Mouse (Mus musculus) testis, postnatal 10 days (tissue): ENCODE measurements around the gene Rccd1.

Source experiments
- DNase-seq: peaks from one replicate; pipeline ENCODE4 v3.0.0; 2021; ENCODE audit warnings: low spot score

Rccd1 gene

DNA sequence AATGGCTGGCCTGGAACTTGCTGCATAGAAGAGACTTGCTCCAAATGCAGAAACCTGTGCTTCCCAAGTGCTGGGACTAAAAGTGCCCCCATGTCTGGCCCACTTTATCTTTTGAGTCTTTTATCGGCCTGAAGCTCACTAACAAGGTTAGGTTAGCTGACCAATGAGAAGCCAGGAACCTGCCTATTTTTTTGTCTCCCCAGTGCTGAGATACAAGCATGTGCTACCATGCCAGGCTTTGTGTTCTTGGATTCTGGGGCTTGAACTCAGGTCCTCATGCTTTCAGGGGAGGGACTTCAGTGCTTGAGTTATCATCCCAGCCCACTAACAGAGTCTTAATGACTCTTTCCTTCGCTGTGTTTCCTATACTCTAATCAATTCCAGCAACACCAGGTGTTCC lies 66.5 kb downstream of the Rccd1 start:
- no peak for DNase-seq

DNA sequence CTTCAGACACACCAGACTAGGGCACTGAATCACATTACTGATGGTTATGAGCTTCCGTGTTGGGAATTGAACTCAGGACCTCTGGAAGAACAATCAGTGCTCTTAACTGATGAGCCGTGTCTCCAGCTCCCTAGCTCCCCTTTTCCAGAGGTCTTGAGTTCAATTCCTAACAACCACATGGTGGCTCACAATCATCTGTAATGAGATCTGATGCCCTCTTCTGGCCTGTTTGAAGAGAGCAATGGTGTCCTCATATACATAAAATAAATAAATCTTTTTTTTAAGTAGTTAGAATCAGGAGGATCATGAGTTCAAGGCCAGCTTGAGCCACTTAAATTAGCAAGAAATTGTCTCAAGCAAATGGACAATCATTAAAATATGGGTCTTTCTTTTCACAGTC lies 68.3 kb downstream of the Rccd1 start:
- no peak for DNase-seq

DNA sequence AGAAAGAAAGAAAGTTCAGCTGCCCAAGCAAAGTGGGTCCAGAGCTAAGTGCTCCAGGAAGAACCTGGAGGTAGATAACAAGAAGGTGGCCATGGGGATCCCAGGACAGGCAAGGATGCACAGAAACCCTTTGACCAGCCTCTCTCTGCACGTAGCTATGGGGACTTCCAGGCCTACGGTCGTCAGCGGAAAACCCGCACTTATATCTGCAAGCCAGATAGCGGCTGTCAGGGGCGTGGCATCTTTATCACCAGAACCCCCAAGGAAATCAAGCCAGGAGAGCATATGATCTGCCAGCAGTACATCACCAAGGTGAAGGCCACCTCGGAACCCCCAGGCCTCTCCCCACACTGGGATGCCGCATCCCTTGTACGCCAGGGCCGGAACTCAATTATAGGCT lies 71.4 kb downstream of the Rccd1 start:
- DNase-seq: no peak

DNA sequence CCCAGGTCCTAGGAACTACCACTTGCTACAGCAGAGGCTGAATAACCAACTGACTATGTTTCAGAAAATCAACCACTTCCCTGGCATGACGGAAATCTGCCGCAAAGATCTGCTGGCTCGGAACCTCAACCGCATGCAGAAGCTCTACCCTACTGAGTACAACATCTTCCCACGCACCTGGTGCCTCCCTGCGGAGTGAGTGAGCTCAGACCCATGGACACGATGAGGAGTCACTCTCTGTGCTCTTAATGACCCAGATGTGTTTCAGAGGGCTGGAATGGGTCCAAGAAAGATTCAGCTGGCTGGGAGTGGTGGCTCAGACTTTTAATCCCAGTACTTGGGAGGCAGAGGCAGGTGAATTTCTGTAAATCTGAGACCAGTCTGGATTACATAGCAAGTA lies 71.8 kb downstream of the Rccd1 start:
- no peak for DNase-seq

DNA sequence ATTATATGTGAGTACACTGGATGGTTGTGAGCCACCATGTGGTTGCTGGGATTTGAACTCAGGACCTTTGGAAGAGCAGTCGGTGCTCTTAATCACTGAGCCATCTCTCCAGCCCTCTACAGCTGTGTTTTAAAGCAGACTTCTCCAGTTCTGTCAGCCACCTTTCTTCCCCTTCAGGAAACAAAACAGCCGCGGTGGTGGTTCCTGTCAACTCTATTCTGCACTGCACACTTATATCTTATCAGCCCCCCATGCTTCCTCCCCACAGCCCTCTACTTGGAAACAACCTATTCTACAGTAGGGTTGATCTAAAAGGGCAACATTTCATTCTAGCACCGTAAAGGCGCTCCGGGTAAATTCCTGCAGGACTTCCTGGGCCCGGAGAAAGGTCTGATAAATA lies 77.4 kb downstream of the Rccd1 start:
- DNase-seq: no peak

DNA sequence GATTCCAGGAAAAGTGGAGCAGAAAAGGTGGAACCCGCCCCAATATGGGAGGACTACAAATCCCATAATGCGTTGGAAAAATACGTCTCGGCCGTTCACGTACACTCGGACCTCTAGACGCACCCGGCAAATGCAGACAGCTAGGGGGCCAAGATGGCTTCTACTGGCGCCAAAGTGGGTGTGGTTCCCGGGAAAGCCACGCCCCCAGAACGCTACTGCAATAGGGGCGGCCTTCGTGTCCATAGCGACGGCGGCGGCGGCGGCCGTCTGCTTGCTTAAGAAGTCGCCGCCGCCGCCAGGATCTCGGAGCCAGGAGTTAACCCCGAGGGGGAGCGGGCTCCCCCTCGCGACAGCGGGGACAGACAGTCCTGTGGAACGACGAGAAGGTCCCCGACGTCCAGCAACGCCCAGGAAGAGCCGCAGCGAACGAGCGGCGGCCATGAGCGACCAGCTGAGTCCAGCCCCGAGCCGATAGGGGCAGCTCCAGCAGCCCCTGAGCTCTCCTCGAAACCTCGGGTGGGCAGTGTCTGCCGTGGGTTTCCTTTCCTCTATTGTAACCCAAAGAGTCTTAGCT lies 78.0 kb downstream of the Rccd1 start, which contains the start of gene Ttll13:
Ttll13 (plus strand) TSS at position 229 of the 574 bp plus-strand sequence.
- DNase-seq: peak; percentile 99

DNA sequence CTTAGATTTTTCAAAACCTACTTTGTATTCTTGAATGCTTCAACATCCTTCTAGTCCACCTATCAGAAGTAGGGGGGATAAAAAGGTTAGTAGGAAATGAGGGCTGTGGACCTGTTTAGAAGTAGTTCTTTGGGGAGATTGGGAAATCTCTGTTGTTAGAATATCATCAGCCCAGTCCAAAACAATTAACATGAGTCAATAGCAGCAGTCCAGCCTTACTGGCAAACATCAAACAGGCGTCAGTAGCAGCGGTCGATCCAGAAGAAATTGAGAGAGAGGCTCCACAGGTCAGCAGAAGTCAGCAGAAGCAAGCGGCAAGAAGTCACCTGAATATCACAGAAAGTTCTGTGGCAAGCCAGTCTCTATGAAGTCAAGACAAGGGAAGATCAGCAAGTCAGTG lies 79.4 kb downstream of the Rccd1 start:
- no peak for DNase-seq
